Mouse (Mus musculus) stomach, postnatal 0 days (tissue): ENCODE measurements around the gene Dctd.

Experiments
- CTCF ChIP-seq: IDR thresholded peaks from 2 replicates; pipeline ENCODE4 v1.5.1; 2016; ENCODE audit warnings: antibody characterized with exemption, low read depth, mild to moderate bottlenecking, moderate library complexity
- EP300 ChIP-seq: optimal IDR thresholded peaks from 2 replicates; pipeline ENCODE3; 2016; ENCODE audit warnings: antibody characterized with exemption

DNA sequence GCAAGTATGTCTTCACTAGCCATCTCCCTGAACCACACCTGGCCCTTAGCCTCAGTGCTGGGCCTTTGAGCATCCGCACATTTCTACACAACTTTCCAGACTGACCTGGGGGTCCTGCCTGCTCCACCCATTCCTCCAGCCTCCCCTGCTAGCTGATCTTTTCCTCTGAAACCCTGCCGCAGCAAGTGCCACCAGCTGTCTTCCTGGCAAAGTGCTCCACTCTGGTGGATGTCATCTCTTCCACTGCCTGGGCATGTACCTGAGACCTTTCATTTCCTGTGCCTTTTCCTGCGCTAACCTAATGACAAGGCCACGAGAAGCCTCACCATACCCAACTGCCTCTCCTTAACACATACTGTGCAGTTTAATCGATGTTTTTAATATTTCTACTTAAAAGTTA, 46.9 kb downstream of the Dctd start:
- TF ChIP-seq EP300 (no peak), CTCF (no peak)
